Mouse (Mus musculus) retina, postnatal 7 days (tissue): ENCODE measurements around the gene Mob4.
"Not testable (repeated sequence)": the region's sequence is repeated elsewhere in the genome, so short reads cannot be mapped to it uniquely, and the experiment has no call there.

Source experiments
- DNase-seq: peaks from one replicate; pipeline ENCODE4 v3.0.0-alpha.2; 2012; ENCODE audit warnings: low read depth, low spot score

Mob4 gene

GRCm38 (mm10) chr1:55130943-55131401, at the start of gene Mob4:
Gene Mob4, plus strand, starts transcription at chr1:55131231.
- peak; percentile 90 for DNase-seq

GRCm38 (mm10) chr1:55082106-55082505, 48.9 kb upstream of the Mob4 start:
- no peak for DNase-seq

- DNase-seq, result no peak
Measured at GRCm38 (mm10) chr1:55085781-55086366, 45.2 kb upstream of the Mob4 start.

- peak; percentile 11 for DNase-seq
Measured at GRCm38 (mm10) chr1:55086868-55087400, 44.1 kb upstream of the Mob4 start.

- no peak for DNase-seq
Measured at GRCm38 (mm10) chr1:55087401-55087904, 43.6 kb upstream of the Mob4 start.

- DNase-seq, result peak; percentile 100
Measured at GRCm38 (mm10) chr1:55087932-55088610, 43.0 kb upstream of the Mob4 start, which contains the start of the genes Hspe1 and Hspd1. Gene Hspe1, plus strand, starts transcription at chr1:55088132. Gene Hspd1, minus strand, starts transcription at chr1:55088243.

- DNase-seq, result no peak
Measured at GRCm38 (mm10) chr1:55088611-55089497, 42.2 kb upstream of the Mob4 start.

- DNase-seq, result no peak
Measured at GRCm38 (mm10) chr1:55089498-55090064, 41.5 kb upstream of the Mob4 start.

GRCm38 (mm10) chr1:55092056-55092455, 39.0 kb upstream of the Mob4 start:
- no peak for DNase-seq

- DNase-seq, result no peak
Measured at GRCm38 (mm10) chr1:55092469-55092868, 38.6 kb upstream of the Mob4 start.

GRCm38 (mm10) chr1:55106919-55107585, 24.0 kb upstream of the Mob4 start:
- DNase-seq, result no peak

- no peak for DNase-seq
Measured at GRCm38 (mm10) chr1:55107644-55108043, 23.4 kb upstream of the Mob4 start.

- DNase-seq, result no peak
Measured at GRCm38 (mm10) chr1:55108473-55108872, 22.6 kb upstream of the Mob4 start.

- DNase-seq, result no peak
Measured at GRCm38 (mm10) chr1:55109066-55109766, 21.8 kb upstream of the Mob4 start.

GRCm38 (mm10) chr1:55123046-55123445, 8.0 kb upstream of the Mob4 start:
- DNase-seq, result no peak

GRCm38 (mm10) chr1:55123561-55123960, 7.5 kb upstream of the Mob4 start:
- no peak for DNase-seq

- DNase-seq, result not testable (repeated sequence)
Measured at GRCm38 (mm10) chr1:55124136-55124535, 6.9 kb upstream of the Mob4 start.

GRCm38 (mm10) chr1:55129716-55130115, 1.3 kb upstream of the Mob4 start:
- DNase-seq, result no peak

- DNase-seq, result no peak
Measured at GRCm38 (mm10) chr1:55130190-55130916, 678 bp upstream of the Mob4 start.
